Mouse (Mus musculus): Measurements from ENCODE around the gene Fgf4.
A peak's percentile ranks its signal among the peaks of the same experiment; 100 is the strongest.
"Not testable (repeated sequence)": the region's sequence is repeated elsewhere in the genome, so short reads cannot be mapped to it uniquely, and the experiment has no call there.

Gene Fgf4

DNA sequence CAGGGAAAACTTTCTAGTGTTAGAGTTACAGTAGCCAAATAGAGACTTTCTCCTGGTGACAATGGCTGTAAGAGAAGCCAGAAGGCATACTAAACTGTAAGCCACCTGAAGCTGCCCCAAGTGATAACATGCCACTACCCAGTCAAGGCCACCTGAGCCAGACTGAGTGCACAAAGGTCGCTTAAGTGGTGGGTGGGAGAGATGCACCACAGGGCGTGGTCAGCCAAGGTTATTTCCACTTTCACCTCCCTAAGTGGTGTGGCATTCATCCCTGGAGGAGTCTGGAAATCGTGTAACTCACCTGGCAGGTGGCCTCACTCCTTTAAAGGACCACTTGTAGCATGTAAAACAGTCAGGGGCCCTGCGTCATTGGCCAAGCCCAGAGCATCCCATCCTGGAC, 20.0 kb downstream of the Fgf4 start:
- no peak for DNase-seq (ENCODE audit: low spot score in 2 of 2)

DNA sequence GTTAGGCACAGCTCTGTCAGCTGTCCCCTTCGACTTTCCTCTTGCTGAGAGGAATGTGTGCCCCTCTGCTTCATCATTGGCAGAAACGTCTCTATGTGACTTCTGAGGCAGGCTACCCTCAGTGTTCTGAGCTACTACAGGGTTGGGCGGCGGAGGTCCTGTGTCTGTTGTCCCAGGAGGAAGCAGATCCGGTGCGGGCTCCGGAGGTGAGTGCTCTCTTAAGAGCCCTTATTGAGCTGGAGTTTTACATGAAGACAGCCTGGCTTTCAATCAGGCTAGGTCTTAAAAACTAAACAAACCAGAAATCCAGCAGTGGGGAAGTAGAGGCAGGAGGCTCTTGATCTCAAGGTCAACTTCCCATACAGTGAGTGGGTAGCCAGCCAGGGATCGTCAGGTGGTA, 20.4 kb downstream of the Fgf4 start:
- no peak for DNase-seq (ENCODE audit: low spot score in 2 of 2)

DNA sequence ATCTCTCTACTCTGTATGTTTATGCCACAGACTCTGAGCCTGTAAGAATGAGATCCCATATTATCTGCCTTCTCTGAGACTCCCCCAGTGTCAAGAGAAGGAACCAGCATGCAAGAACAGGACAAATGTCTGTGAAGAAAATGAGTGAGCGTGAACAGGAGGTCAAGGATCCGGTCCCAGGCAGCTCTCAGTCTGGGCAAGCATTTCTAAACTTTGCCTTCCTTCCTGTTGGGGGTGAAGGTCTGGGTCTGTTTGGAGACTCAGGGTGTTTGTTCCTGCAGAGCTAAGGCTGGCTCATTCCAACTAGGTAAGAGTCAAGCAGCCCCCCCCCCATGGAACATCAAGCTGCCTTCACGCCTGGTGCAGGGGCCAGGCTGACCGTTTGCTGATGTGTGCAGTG, 25.3 kb downstream of the Fgf4 start:
- DNase-seq (ENCODE audit: low spot score in 2 of 2): no peak

DNA sequence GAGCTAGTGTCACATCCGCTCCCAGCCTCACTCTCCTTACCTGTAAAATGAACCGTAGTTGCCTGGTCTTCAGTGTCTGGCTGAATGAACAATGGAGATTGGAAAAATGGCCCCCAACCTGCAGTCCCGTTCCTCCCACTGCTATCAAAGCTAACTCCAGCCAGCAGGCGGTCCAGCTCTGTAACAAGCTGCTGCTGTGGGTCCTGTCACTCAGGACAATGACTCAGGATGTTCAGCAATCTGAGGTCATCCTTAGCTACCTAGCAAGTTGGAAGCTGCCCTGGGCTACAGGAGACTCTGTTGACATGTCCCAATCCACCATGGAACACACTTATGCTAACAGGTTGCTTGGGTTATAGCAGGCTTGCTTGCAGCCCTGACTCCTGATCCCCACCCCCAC, 26.0 kb downstream of the Fgf4 start:
- DNase-seq (ENCODE audit: low spot score in 2 of 2): no peak

DNA sequence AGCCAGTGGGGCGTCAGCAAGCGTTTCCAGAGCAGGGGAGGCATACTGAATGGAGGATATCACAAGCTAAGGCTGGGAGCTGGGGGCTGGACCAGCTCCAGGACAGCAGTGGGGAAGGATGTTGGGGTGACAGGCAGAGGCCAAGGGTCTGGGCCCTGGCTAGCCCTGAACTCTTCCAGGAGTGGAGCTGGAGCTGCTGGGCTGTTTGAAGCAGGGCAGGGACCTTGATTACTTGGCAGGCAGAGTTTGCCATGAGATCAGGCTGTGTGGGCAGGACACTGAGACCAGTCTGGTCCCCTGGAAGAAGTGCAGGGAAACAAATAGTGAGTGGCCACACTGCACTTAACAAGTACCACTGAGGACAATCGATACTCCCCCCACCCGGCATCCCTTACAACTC, 27.1 kb downstream of the Fgf4 start:
- DNase-seq (ENCODE audit: low spot score in 2 of 2): no peak

DNA sequence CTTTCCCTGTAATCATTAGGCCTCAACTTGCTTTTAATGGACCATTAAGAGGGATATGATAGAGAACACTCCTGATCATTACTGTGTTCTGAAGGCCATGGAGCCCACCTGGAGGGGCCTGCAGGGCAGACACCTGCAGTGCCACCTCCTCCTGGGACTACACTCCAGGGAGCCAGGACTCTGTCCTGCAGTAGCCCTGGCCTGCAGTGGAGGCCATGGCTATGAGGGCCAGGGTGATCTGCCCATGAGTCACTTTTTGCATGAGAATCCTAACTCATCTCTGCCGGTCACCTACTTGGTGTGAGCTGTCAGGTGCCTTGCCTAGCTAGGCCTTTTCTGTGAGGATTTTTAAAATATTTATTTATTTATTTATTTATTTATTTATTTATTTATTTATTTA, 31.2 kb downstream of the Fgf4 start:
- no peak for DNase-seq (ENCODE audit: low spot score in 2 of 2)

DNA sequence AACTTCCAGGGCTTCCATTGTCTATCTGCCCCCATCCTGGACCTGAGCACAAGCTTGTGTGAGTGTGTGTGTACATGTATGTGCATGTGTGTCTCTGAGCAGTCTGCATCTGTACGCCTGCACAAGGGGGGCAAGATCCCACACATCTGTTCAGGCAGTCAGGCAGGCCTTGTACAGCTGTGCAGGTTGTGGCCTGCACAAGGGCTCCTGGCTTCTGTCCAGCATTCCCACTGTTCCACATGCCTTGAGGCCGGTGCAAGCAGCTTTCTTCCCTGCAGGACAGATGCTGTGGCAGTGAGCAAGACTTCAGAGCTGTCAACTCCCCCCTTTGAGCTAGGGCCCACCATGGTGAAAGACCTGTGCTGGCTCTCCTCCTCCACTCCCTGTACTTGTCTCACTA, 35.9 kb downstream of the Fgf4 start:
- no peak for DNase-seq (ENCODE audit: low spot score in 2 of 2)

DNA sequence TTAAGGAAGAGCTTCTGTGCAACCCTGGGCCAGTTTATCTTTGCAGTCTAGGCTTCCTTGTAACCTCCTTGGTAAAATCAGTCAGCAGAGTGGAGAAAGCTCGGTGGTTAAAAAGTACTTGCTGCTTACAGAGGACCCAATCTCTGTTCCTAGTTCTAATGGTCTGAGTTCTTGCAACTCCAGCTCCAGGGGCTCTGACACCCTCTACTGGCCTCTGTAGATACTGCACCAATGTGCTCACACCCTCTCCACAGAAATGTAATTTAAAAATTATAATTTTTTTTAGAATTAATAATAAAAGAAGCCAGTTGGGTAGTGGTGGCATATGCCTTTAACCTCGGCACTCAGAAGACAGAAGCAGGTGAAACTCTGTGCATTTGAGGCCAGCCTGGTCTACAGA, 40.5 kb downstream of the Fgf4 start:
- no peak for DNase-seq (ENCODE audit: low spot score in 2 of 2)

DNA sequence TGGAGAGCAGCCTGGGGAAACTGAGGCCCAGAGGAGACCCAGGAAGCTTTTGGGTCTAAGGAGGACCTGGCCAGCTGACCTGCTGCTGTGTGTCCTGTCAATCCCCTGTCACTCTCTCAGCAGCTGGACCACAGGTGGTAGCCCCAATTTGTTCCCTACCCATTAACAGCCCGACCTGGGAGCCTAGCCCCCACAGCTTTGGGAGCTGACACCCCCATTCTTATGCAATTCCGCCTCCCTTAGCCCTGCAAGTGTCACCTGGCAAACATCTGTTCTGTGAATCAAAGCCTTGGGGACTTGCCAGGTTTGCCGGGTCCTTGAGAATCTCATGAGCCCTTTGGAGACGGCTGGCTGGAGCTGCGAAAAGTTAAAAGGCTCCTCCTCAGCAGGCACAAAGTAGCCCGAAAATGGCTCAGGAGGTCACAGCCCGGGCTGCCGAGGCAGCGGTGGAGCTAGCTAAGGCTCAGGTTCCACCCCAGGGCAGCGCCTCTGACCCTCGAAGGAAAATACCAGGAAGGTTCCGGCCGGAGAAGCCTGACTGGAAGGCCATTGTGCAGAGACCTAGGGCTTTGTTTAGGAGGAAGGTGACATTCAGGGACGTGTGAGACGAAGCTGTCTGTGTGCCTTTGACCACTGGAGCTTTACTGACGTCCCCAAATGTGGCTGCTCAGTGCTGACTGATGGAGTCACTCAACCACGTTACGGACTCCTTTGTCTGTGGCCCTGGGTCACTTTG, 41.6 kb downstream of the Fgf4 start:
- no peak for DNase-seq (ENCODE audit: low spot score in 2 of 2)

DNA sequence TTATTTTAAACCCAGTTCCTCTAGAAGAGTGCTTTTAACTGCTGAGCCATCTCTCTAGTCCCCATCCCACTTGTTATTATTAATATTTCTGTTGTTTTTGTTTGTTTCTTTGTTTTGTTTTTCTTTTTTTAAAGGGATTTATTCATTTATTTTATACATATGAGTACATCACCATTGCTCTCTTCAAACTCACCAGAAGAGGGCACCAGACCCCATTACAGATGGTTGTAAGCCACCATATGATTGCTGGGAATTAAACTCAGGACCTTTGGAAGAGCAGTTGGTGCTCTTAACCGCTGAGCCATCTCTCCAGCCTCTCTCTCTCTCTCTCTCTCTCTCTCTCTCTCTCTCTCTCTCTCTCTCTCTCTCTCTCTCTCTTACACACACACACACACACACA, 43.5 kb downstream of the Fgf4 start:
- not testable (repeated sequence) for DNase-seq (ENCODE audit: low spot score in 2 of 2)

DNA sequence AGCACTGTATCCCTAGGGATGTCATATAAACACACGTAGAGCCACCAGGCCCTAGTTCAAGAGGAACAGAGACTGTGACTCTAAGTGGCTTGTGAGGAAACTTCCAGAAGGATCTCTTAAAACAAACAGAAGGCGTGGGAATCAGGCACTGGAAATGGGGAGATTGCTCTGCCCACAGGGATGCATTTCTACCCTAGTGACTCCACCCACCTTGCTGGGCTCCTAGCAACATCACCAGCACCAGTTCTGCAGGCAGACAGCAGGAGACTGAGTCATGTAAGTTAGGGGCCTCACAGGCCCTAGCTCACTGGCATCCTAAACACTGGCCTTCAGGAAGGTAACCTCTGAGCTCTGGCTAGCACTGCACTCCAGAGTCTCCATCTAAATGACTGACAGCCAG, 44.7 kb downstream of the Fgf4 start:
- no peak for DNase-seq (ENCODE audit: low spot score in 2 of 2)

DNA sequence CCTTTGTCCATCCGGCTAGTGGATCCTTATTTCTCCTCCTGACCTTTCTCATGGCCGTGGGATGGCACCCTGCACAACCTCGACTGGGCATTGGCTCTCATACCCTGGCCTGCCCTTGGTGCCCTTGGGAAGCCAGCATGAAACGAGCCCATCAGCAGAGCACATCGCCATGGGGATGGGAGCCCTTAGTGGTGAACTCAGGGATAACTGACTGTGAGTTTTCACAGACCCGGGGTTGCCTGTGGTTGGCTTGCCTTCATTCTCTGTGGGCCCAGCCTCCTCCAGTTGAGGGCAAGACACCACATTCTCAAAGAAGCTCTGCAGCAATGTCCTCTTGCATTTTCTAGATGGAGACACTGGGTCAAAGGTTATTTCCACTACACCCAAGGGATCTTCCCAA, 45.2 kb downstream of the Fgf4 start:
- no peak for DNase-seq (ENCODE audit: low spot score in 2 of 2)

DNA sequence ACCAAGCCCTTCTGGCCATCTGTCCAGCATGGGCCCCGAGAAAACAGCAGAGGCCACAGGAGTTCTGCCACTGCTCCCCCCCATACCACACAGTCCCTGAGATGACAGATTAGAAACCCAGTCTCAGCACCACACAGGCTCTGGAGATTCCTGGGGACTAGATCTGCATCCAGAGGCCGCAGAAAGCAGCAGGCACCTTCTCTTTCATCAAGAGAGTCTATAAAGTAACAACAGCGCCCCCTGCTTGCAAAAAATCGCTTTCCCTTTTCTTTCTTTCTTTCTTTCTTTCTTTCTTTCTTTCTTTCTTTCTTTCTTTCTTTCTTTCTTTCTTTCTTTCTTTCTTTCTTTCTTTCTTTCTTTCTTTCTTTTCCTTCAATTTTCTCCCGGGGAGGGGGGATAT, 47.0 kb downstream of the Fgf4 start:
- DNase-seq (ENCODE audit: low spot score in 2 of 2): no peak

DNA sequence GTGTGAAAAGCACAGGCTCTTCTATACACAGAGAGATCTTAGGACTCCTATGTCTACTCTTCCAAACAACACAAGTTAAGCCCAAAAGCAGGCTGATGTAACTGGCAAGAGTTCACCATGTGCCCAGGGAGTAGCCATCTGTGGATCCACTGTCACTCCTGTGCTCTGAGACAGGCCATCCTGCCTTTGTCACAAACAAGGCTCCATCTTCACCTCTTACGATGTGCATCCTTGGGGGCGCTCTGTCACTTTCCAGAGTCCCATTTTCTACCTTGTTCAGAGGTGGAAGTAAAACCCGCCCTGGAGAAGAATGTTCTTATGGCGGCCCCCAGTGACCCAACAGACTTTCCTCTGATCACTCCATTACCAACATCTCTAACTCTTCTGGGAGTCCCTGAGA, 47.5 kb downstream of the Fgf4 start:
- DNase-seq (ENCODE audit: low spot score in 2 of 2): no peak

DNA sequence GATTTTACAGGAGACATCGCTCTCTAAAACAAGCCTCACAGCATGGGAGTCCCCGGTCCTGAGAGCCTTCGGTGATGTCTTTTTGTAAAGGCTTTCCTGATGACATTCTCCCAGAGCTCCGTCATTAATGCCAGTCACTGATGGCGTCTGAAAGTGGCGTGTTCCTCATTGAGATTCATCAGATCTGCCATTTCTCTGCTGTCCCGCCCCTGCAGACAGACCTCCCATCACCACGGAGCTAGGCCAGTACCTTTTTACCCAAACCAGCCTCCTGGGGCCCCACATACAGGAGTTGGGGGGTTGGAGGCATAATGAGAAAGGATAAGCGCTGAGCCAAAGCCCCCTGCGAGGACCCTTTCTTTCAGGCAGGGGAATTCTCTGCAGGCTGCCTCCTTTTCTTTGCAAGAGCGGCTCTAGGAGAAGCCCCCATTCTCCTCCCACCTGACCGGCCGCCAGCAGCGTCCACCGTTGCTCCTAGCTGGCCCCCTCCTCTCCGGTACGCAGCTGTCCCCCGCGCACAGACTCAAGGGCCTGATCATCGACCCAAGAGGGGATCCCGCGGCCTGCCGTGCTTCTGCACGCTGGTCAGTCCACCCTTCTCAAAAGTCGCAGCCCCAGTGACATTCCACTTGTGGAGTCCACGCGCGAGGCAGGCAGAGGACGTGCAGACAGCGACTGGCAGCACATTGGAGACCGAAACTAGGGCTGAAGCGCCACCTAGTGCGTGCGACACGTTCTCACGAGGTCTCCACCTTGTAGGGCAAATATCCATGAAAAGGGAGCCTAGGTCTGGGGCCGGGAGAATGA, 48.3 kb downstream of the Fgf4 start:
- DNase-seq (ENCODE audit: low spot score in 2 of 2): peak in 1 of 2 experiments; percentile 73

DNA sequence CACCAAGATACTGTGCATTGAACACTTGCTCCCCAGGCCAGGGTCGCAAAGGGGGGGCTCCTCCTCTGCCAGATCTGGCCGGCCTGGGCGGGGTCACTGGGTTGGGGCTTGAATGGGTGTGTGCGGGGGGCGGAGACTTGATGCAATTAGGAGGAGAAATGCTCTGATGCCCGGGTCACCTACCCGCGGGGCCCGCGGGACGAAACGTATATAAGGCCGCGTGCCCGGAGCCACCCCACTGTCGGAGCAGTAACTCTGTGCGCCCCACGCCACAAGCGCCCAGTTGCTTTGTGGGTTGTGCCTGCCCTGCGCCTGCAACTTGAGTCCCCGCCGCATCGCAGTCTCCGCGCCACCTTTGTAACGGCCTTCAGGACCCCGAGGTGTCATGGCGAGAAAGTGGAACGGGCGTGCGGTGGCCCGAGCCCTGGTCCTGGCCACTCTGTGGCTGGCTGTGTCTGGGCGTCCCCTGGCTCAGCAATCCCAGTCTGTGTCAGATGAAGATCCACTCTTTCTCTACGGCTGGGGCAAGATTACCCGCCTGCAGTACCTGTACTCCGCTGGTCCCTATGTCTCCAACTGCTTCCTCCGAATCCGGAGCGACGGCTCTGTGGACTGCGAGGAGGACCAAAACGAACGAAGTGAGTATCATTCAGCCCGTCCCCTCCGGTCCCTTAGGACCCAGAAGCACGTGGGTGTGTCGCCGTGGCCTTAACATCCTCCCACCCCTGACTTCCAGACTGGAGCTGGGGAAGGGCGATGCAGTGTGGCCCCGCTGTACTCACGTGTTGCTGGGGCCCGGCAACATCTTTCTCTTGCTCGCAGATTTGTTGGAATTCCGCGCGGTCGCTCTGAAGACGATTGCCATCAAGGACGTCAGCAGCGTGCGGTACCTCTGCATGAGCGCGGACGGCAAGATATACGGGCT, 49.4 kb downstream of the Fgf4 start, which contains the start of gene Fgf15:
Gene Fgf15, plus strand, starts transcription at position 238 of the 925 bp plus-strand sequence.
- no peak for DNase-seq (ENCODE audit: low spot score in 2 of 2)

DNA sequence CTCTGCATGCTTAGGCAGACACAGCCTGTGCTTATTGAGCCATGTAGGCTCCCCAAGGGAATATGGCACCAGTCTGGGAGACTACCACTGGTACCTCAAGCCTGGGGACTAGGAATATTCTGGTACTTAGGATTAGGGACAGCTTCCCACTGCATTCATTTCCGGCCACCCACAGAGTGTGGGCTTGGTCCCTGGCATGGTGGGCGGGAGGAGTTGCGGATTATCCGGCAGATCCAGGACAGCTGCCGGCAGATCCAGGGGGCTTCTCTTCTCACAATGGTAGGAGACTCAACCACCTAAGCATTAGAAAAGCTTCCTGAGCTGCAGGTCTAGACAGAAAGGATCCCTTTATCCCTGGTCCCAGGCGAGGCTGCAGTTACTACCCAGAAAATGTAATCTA, 51.3 kb downstream of the Fgf4 start:
- no peak for DNase-seq (ENCODE audit: low spot score in 2 of 2)

DNA sequence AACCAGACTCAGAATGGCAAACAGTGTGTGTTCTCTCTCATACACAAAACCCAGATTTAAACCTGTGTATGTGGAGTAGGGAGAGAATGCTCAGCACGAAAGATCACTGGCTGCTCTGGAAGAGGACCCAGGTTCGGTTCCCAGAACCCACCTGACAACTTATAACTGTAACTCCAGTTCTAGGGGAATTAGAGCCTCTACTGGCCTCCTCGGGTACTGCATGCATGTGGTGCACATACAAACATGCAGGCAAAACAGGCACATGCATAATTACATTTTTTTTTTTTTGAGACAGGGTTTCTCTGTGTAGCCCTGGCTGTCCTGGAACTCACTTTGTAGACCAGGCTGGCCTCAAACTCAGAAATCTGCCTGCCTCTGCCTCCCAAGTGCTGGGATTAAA, 58.3 kb downstream of the Fgf4 start:
- DNase-seq (ENCODE audit: low spot score in 2 of 2): not testable (repeated sequence)

DNA sequence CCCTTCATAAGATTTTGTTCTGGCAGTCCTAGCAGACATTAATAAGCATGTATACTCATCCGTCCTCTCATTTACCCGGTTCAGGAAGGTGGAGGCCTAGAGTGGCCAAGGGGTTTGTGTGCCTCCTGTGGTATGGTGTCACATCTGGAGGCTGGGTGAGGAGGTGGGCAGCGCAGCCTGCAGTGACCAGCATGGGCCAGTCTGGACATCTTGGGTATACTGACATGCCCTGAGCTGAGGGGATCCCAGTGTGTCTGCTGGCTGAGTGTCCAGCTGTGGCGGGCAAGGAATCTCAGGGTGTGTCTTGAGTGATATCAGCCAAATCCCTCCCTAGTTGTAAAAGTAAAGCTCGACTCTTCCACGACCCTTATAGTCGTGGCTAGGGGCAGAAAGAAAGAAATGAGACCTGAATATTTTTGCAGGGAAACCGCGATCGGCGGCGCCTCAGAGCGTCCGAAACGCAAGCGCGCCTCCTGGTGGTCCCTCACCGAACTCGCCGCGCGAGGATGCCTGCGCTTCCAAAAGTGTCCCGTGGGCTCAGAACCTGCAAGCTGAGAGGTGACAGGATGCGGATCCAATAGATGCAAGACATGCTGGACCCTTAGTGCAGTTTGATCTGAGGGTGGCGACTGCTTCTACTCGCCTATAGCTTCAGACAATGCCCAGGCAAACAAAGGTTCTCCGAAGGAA, 59.7 kb downstream of the Fgf4 start:
- DNase-seq (ENCODE audit: low spot score in 2 of 2): peak in 1 of 2 experiments; percentile 59

DNA sequence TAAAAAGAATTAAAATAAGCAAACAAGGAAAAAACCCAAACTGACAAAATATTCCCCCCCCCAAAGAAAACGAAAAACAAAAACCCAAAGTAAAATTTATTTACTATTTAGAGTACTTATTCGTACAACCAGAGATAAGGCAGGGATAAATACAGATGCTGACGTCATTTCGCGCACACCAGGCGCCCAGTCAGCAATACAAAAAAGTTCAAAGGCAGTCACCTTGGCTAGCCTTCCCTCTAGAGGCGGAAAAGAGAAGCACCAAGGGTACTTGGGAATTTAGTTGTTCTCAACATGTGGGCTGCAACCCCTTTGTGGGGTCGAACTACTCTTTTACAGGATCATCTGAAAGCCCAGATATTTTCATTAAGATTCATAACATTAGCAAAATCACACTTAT, 60.6 kb downstream of the Fgf4 start:
- DNase-seq (ENCODE audit: low spot score in 2 of 2): no peak

DNA sequence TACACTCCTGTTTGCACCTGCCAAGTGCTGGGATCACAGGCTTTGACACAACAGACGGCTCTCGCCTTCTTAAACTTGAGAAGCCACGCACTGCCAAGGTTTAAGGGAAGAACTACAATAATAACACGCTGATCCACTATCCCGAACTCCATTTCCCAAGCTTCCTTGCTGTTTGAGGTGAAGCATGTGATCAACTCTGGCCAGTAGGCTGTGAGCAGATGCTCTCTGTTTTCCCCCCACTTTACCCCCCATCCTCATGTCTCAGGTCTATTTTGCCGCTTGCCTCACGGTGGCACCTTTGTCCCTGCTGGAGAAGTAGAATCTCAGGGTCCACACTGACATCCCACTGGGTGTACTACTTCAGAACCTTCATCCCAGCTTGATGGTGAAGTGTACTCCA, 61.5 kb downstream of the Fgf4 start:
- DNase-seq (ENCODE audit: low spot score in 2 of 2): no peak

DNA sequence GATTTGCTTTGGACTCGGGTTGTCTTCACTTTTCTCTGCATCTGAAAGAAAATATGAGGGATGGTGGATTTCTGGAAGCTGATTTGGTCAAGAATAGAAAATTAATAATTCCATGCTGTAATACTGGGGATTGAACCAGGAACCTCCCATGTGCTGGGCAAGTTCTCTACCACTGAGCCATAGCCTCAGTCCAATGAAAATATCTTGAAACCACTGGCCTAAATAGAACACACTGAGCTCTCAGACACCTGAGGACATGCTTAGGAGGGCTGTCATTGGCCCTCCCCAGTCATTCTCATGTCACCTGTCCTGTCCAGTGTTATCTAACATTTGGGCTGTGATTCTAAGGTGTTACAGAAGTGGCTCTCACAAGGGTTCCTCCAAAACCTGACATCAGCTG, 64.0 kb downstream of the Fgf4 start:
- DNase-seq (ENCODE audit: low spot score in 2 of 2): no peak

All from frontal cortex, postnatal 14 days (tissue).